Mouse (Mus musculus) midbrain, embryonic 16.5 days (tissue): Measurements from ENCODE around the gene Rab4b. TPM values are rescaled to one million over a fixed set of nuclear protein-coding genes. Genes with fewer than 3 reads are reported as not detected.

ENCODE experiments used
- ATAC-seq: fragments of 200-750 bp; cut with Nextera tagmentation; 2 replicates; pipeline ENCODE4 v1.8.0; 2017; ENCODE audit warnings: moderate TSS enrichment
- H3K27ac ChIP-seq: fragments of 300-500 bp; sonication (generic); 2 replicates; pipeline ENCODE4 v1.5.1; 2014; ENCODE audit warnings: mild to moderate bottlenecking, low read length, mixed read lengths
- H3K27me3 ChIP-seq: fragments of 300-500 bp; sonication (generic); 2 replicates; pipeline ENCODE4 v1.6.1; 2014; ENCODE audit warnings: low read depth, low read length, mixed read lengths; ENCODE audit not compliant: control insufficient read depth, insufficient read depth
- H3K36me3 ChIP-seq: fragments of 300-500 bp; sonication (generic); 2 replicates; pipeline ENCODE4 v1.6.1; 2014; ENCODE audit warnings: mild to moderate bottlenecking, low read length, moderate library complexity, mixed read lengths; ENCODE audit not compliant: control insufficient read depth, insufficient read depth
- H3K4me1 ChIP-seq: fragments of 300-500 bp; sonication (generic); 2 replicates; pipeline ENCODE4 v1.6.1; 2014; ENCODE audit warnings: mild to moderate bottlenecking, low read length, mixed read lengths; ENCODE audit not compliant: control insufficient read depth, insufficient read depth
- H3K4me2 ChIP-seq: fragments of 300-500 bp; sonication (generic); 2 replicates; pipeline ENCODE4 v1.6.1; 2014; ENCODE audit warnings: mild to moderate bottlenecking, low read length, mixed read lengths
- H3K4me3 ChIP-seq: fragments of 300-500 bp; sonication (generic); 2 replicates; pipeline ENCODE4 v1.5.1; 2014; ENCODE audit warnings: low read depth, mild to moderate bottlenecking, low read length, moderate library complexity, mixed read lengths
- H3K9ac ChIP-seq: fragments of 300-500 bp; sonication (generic); 2 replicates; pipeline ENCODE4 v1.6.1; 2014; ENCODE audit warnings: low read depth, low read length, mixed read lengths
- H3K9me3 ChIP-seq: fragments of 300-500 bp; sonication (generic); replicated peaks from 2 replicates; pipeline ENCODE4 v1.6.1; 2014; ENCODE audit warnings: mild to moderate bottlenecking, low read length, mixed read lengths; ENCODE audit not compliant: control insufficient read depth, poor library complexity, severe bottlenecking
- WGBS: fragments of 180-500 bp; shearing (Covaris S2); extraction: QIAGEN DNeasy Blood & Tissue Kit; methylation state at CpG from one replicate; pipeline ENCODE4 v1.1.7; 2014; 5-methylcytosine and 5-hydroxymethylcytosine counted together
- polyA plus RNA-seq: library from polyadenylated mRNA; unstranded; fragments of >200 nt; fragmentation: Nextera tagmentation; extraction: Ambion mirVana; gene quantifications from 2 replicates; pipeline ENCODE4 v1.2.1, GENCODE M21; 2015

The Rab4b gene
- polyA plus RNA-seq, 1 experiment from 2014 or later: 104 TPM

GRCm38 (mm10) chr7:27193731-27194130, 15.0 kb upstream of the Rab4b start:
- no peak for ATAC-seq
- H3K36me3 ChIP-seq: peaks cover 42% of the 10 kb centered on the region
- H3K4me1 ChIP-seq: peaks cover 27% of the 10 kb centered on the region
- WGBS: 92% methylated on average over 4 of the region's 4 CpGs
- no peak overlapping the region for H3K9ac ChIP-seq
- no peaks in the 10 kb centered on the region for H3K9me3 ChIP-seq
- no peaks in the 10 kb centered on the region for H3K27me3 ChIP-seq
- H3K27ac ChIP-seq: no peak overlapping the region
- H3K4me2 ChIP-seq: peak overlapping the region; percentile 17; the same call in 1 of the 2 replicates
- 0 out of 2 replicates have a peak overlapping the region, but pooled peaks have one; percentile 0 for H3K4me3 ChIP-seq

- WGBS: 97% methylated on average over 5 of the region's 5 CpGs
- Histone ChIP-seq H3K9me3 (no peaks in the 10 kb centered on the region), H3K4me1 (peaks cover 27% of the 10 kb centered on the region), H3K9ac (no peak overlapping the region), H3K4me3 (no peak overlapping the region), H3K36me3 (peaks cover 52% of the 10 kb centered on the region), H3K27ac (no peak overlapping the region), H3K4me2 (no peak overlapping the region), H3K27me3 (no peaks in the 10 kb centered on the region)
- no peak for ATAC-seq
These were observed 13.7 kb upstream of the Rab4b start for GRCm38 (mm10) chr7:27192434-27192833.

GRCm38 (mm10) chr7:27189271-27189931, 10.7 kb upstream of the Rab4b start:
- Histone ChIP-seq H3K4me1 (peaks cover 14% of the 10 kb centered on the region), H3K4me3 (no peak overlapping the region), H3K4me2 (no peak overlapping the region), H3K9ac (no peak overlapping the region), H3K36me3 (peaks cover 76% of the 10 kb centered on the region), H3K27ac (no peak overlapping the region), H3K27me3 (no peaks in the 10 kb centered on the region), H3K9me3 (no peaks in the 10 kb centered on the region)
- ATAC-seq: no peak
- 92% methylated on average over 10 of the region's 10 CpGs for WGBS

GRCm38 (mm10) chr7:27185986-27186385, 7.3 kb upstream of the Rab4b start:
- H3K36me3 ChIP-seq: peaks cover 58% of the 10 kb centered on the region
- 89% methylated on average over 5 of the region's 5 CpGs for WGBS
- H3K4me2 ChIP-seq: no peak overlapping the region
- no peaks in the 10 kb centered on the region for H3K27me3 ChIP-seq
- ATAC-seq: no peak
- no peaks in the 10 kb centered on the region for H3K9me3 ChIP-seq
- H3K9ac ChIP-seq: no peak overlapping the region
- H3K27ac ChIP-seq: no peak overlapping the region
- H3K4me3 ChIP-seq: no peak overlapping the region
- no peaks in the 10 kb centered on the region for H3K4me1 ChIP-seq

GRCm38 (mm10) chr7:27184964-27185363, 6.3 kb upstream of the Rab4b start:
- H3K27ac ChIP-seq: no peak overlapping the region
- WGBS: 63% methylated on average over 3 of the region's 3 CpGs
- no peak overlapping the region for H3K4me3 ChIP-seq
- no peaks in the 10 kb centered on the region for H3K9me3 ChIP-seq
- H3K4me2 ChIP-seq: no peak overlapping the region
- H3K27me3 ChIP-seq: no peaks in the 10 kb centered on the region
- no peak for ATAC-seq
- H3K4me1 ChIP-seq: no peaks in the 10 kb centered on the region
- H3K9ac ChIP-seq: no peak overlapping the region
- H3K36me3 ChIP-seq: peaks cover 48% of the 10 kb centered on the region

GRCm38 (mm10) chr7:27182498-27182897, 3.8 kb upstream of the Rab4b start:
- Histone ChIP-seq H3K9me3 (no peaks in the 10 kb centered on the region), H3K36me3 (peaks cover 27% of the 10 kb centered on the region), H3K4me1 (peaks cover 9% of the 10 kb centered on the region), H3K4me2 (no peak overlapping the region), H3K27ac (no peak overlapping the region), H3K9ac (no peak overlapping the region), H3K27me3 (no peaks in the 10 kb centered on the region), H3K4me3 (no peak overlapping the region)
- ATAC-seq: no peak
- 84% methylated on average over 1 of the region's 1 CpGs for WGBS

GRCm38 (mm10) chr7:27180837-27181695, 2.4 kb upstream of the Rab4b start, which contains the start of the genes Gm21983 and Mia:
Gene Gm21983 (minus strand): TSS chr7:27181086.
Gene Mia (minus strand): TSS chr7:27181157.
- 69% methylated on average over 14 of the region's 14 CpGs for WGBS
- Histone ChIP-seq H3K4me1 (peaks cover 9% of the 10 kb centered on the region), H3K9me3 (no peaks in the 10 kb centered on the region), H3K9ac (no peak within 1 kb of the TSS), H3K4me2 (no peak within 1 kb of the TSS), H3K4me3 (no peak within 1 kb of the TSS), H3K27me3 (no peaks in the 10 kb centered on the region), H3K27ac (peak within 1 kb of the TSS; percentile 47), H3K36me3 (peaks cover 15% of the 10 kb centered on the region)
- ATAC-seq: no peak

GRCm38 (mm10) chr7:27180036-27180435, 1.3 kb upstream of the Rab4b start:
- 41% methylated on average over 5 of the region's 5 CpGs for WGBS
- H3K4me1 ChIP-seq: peaks cover 9% of the 10 kb centered on the region
- no peak overlapping the region for H3K4me2 ChIP-seq
- no peak overlapping the region for H3K4me3 ChIP-seq
- H3K9ac ChIP-seq: no peak overlapping the region
- H3K27me3 ChIP-seq: no peaks in the 10 kb centered on the region
- no peak for ATAC-seq
- no peaks in the 10 kb centered on the region for H3K9me3 ChIP-seq
- 0 out of 2 replicates have a peak overlapping the region, but pooled peaks have one; percentile 0 for H3K27ac ChIP-seq
- H3K36me3 ChIP-seq: peaks cover 6% of the 10 kb centered on the region; the same call in 1 of the 2 replicates
